Mouse (Mus musculus): ENCODE measurements around the gene Ptpre.
"Not testable (repeated sequence)": the region's sequence is repeated elsewhere in the genome, so short reads cannot be mapped to it uniquely, and the experiment has no call there.

Gene Ptpre

DNA sequence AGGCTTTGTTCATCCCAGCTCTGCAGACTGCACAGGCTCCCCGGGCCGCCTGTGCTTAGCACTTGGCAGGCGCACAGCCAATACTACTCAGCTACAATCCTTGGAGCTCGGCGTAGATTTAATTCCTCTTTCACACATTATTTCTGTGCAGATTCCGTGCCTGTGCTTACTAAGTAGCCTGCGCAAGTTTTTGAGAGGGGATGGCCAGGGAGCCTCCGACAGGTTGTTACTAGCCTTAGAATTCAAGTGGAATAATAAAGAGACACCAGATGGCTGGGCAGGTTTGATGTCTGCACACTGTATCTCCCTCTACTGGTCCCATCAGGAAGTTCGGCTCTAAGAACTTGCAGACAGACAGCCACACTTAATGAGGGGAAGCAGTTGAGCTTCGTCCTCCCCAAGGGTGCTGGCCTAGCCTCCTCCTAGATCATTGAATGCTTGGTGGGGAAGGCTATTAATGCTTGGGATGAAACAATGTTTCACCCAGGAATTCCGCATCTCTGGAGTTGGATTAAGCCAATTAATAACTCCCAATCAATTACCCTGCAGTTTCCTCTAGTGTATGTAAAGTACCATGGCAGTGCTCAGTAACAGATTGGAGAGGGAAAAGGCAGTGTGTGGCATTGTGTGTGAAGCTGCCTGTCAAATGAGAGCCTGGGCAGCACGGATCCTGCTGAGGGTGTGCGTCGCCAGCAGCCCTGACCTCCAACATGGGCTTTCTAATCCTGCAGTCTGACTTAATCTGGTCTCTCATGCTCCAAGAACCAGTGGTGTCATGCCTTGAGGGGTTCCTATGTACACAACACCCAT is 104.6 kb downstream of the Ptpre start:
- peak; percentile 69 for DNase-seq (ENCODE audit: low read depth, low spot score)

- DNase-seq (ENCODE audit: low read depth, low spot score): no peak
Measured at GRCm38 (mm10) chr7:135644452-135644851, 107.2 kb downstream of the Ptpre start.

DNA sequence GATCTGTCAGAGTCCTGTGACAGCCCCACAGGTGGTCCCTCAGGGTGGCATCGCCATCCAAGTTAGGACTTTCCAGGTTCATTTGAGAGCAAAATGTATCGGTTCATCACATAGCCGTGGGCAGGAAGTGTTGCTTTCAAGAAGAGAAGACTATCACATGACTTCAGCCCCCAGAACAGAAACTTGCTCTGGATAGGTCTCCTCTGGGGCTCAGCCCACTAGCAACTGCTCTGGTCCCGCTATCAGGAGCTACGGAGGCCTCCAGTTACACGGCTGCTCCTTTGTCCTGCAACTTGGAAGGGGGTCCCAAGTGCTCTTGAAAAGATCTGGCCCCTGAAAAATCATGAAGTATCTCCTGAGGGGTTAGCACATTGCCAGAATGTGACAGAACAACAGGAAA is 109.7 kb downstream of the Ptpre start:
- DNase-seq (ENCODE audit: low read depth, low spot score): no peak

- DNase-seq (ENCODE audit: low read depth, low spot score): no peak
Measured at GRCm38 (mm10) chr7:135648821-135649220, 111.5 kb downstream of the Ptpre start.

GRCm38 (mm10) chr7:135649306-135649705 is 112.0 kb downstream of the Ptpre start:
- no peak for DNase-seq (ENCODE audit: low read depth, low spot score)

DNA sequence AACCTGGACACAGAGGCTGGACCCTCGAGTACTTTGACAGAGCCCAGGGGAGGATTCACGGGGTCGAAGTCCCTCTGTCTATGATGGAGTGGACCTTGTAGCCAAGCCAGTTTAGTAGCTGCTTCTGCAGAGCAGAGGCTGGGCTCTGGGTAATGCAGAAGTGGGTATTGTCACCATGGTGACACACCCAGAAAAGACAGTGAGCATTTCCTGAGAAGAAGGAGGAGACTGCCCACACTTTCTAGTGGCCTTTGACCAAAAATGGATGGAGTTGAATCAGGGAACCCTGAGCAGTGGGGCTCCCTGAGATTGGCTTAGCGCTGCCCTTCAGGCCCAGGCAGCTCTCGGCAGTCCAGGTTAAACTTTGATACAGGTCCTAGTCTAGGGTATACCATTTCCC is 112.8 kb downstream of the Ptpre start:
- DNase-seq (ENCODE audit: low read depth, low spot score): no peak

- no peak for DNase-seq (ENCODE audit: low read depth, low spot score)
Measured at GRCm38 (mm10) chr7:135651831-135652511, 114.7 kb downstream of the Ptpre start.

GRCm38 (mm10) chr7:135652781-135653180 is 115.5 kb downstream of the Ptpre start:
- no peak for DNase-seq (ENCODE audit: low read depth, low spot score)

DNA sequence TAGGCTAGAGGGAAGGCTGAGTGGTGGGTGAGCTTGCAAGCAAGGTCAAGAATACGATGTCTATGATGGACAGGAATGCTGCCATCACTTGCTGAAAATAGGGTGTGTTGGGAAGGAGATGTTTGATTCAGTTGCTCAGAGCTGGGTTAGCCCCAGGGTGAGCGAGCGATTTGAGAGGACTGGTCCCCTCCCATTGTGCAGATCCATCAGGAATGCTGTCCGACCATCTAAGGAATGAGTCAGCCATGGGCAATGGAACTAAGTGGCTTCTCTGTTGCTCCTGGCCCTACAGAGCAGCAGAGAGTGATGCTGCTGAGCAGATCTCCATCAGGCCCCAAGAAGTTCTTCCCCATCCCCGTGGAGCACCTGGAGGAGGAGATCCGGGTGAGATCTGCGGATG is 116.3 kb downstream of the Ptpre start:
- DNase-seq (ENCODE audit: low read depth, low spot score): no peak

DNA sequence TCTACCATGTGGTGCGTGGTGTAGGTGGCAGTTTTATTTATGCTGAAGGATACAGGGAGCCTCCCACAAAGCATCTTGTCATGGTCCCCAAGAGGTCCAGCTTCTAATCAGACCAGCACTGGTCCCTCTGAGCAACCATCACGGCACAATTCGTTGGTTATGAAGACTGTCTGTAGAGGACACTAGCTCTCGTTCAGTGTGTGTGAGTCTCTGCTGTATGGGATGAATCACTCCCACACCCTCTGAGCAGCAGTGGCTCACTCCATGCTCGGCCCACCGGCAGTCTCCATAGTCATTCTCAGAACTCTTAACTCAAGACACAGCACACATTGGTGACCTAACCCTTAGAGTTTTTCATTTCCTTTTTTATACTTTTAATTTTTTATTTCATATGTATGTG is 117.0 kb downstream of the Ptpre start:
- DNase-seq (ENCODE audit: low read depth, low spot score): no peak

GRCm38 (mm10) chr7:135655113-135655512 is 117.8 kb downstream of the Ptpre start:
- DNase-seq (ENCODE audit: low read depth, low spot score): no peak

- no peak for DNase-seq (ENCODE audit: low read depth, low spot score)
Measured at GRCm38 (mm10) chr7:135658150-135658549, 120.9 kb downstream of the Ptpre start.

DNA sequence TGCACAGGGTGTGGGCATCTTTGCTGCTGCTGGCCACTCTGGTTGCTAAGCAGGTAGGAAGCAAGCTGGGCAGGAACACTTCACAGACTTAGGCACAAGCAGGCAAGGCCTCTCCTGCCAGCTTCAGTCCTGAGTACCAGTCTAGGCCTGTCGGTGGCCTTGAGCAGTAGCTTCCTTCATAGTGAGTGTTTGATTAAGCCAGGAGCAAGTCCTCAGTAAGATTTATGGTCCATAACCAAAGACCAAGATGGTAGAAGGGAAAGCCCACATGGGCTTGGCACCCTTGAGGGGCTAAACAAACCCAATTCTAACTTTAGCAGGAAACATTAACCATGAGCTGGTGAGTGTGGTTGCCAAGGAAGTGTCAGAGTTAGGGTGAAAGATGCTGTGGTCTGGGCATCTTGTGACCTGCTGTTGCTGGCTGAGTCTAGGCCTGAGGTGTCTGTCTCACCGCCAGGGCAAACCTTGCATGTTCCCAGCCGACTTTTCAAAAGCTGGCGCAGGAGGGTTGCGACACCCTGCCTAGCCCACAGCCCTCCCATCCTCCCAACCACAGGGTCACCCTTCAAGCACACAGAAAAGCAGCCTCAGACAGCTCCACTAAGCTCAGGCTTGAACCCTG is 122.1 kb downstream of the Ptpre start:
- DNase-seq (ENCODE audit: low read depth, low spot score): no peak

- no peak for DNase-seq (ENCODE audit: low read depth, low spot score)
Measured at GRCm38 (mm10) chr7:135660314-135660713, 123.0 kb downstream of the Ptpre start.

- no peak for DNase-seq (ENCODE audit: low read depth, low spot score)
Measured at GRCm38 (mm10) chr7:135664211-135664610, 126.9 kb downstream of the Ptpre start.

DNA sequence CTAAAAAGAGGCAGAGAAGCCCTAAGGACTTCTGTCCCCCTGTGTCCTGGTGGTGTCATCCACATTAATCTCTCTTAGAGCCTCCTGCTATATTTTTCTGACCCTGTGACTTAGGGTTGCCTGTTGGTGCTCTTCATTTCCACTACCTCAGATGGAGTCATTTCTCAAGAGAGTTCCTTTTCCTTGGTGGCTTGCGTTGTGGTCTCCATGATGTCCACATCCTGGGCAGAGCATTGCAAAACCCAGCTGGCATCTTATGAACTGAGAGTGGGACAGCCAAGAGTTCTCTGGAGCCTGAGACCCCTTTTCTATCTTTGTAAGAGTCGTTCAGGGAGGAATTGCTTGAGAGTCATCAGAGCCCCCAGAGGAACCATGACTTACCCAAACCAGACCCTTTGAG is 129.0 kb downstream of the Ptpre start:
- DNase-seq (ENCODE audit: low read depth, low spot score): no peak

GRCm38 (mm10) chr7:135668852-135669739 is 131.8 kb downstream of the Ptpre start:
- peak; percentile 45 for DNase-seq (ENCODE audit: low read depth, low spot score)

GRCm38 (mm10) chr7:135673576-135673975 is 136.3 kb downstream of the Ptpre start:
- no peak for DNase-seq (ENCODE audit: low read depth, low spot score)

- DNase-seq (ENCODE audit: low read depth, low spot score): no peak
Measured at GRCm38 (mm10) chr7:135676722-135677121, 139.4 kb downstream of the Ptpre start.

- no peak for DNase-seq (ENCODE audit: low read depth, low spot score)
Measured at GRCm38 (mm10) chr7:135680334-135680733, 143.1 kb downstream of the Ptpre start.

DNA sequence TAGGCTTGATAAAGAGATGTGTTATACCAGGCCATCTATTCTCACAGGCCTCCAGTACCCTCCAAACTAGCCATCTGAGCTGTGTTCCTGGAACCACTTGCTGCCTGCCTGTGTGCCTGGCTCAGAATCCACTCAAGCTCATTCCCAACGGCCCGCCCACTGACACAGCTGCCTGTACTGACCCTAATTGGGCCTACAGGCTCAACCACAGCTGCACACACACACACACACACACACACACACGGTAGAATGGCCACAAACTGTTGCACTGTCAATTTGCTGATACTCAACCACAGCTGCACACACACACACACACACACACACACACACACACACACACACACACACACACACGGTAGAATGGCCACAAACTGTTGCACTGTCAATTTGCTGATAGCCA is 146.8 kb downstream of the Ptpre start:
- not testable (repeated sequence) for DNase-seq (ENCODE audit: low read depth, low spot score)

DNA sequence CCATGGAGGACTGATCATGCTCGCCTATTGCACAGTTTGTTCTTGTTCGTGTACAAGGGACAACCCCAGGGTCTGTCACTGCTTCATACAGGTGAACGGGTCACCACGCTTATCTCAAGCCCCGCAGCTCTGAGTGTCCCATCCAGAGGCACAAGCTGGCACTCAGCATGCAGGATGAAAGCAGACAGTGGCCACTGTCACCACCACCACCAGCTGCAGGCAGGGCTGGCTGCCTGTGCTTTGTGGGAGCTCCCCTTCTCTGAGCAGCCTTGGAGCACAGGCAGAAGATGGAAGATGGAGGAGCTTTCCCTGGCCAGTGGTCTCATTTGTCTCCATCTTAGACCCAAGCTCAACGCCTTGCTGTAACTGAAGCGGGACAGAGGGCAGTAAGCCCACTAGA is 147.7 kb downstream of the Ptpre start:
- no peak for DNase-seq (ENCODE audit: low read depth, low spot score)

All from brain, embryonic 18.5 days (tissue).